In genomic region chr5:122262104-122262503, GRCm38 (mm10) we compare ENCODE assay signal across 11 mouse cellular contexts. TPM values are rescaled to one million over a fixed set of nuclear protein-coding genes. Genes with fewer than 3 reads are reported as not detected.
DNase-seq lines count a peak whose midpoint lies in the region; ATAC-seq and TF ChIP-seq lines count a peak whose summit lies in the region.
"Had no signal": no experiment of that assay in that cellular context is flagged by ENCODE, and none has a peak within 500 bp of the region (broad histone marks: within the 10 kb centered on the region; RNA-seq: fewer than 3 reads in every experiment).

No protein-coding gene starts in this region.

- H3K4me2 ChIP-seq in intestine, postnatal 0 days (replicated peaks; ENCODE audit: low read depth): no peak overlapping the region
- no peak overlapping the region for H3K4me2 ChIP-seq in intestine, embryonic 15.5 days (replicated peaks)
- H3K4me2 ChIP-seq: heart, embryonic 15.5 days had no signal

- no peak overlapping the region for H3K27ac ChIP-seq in intestine, postnatal 0 days (ENCODE audit: low read depth, low read length)
- no peak overlapping the region for H3K27ac ChIP-seq in intestine, embryonic 15.5 days
- H3K27ac ChIP-seq: heart, embryonic 15.5 days had no signal

- H3K4me3 ChIP-seq in intestine, postnatal 0 days (ENCODE audit: low read depth, low read length): no peak overlapping the region
- H3K4me3 ChIP-seq in intestine, embryonic 15.5 days (replicated peaks): no peak overlapping the region
- H3K4me3 ChIP-seq: heart, embryonic 15.5 days had no signal

- TF ChIP-seq CTCF in intestine, postnatal 0 days (IDR thresholded peaks at IDR 0.05; ENCODE audit: low read depth): peak; percentile 42
- TF ChIP-seq CTCF in brain, embryonic 14.5 days (IDR thresholded peaks at IDR 0.05; ENCODE audit: borderline replicate concordance, extremely low read depth, insufficient read depth, insufficient read length): peak; percentile 11; the same call in 1 of the 2 replicates

- no peaks in the 10 kb centered on the region for H3K9me3 ChIP-seq in intestine, postnatal 0 days (ENCODE audit: control insufficient read depth)
- no peaks in the 10 kb centered on the region for H3K9me3 ChIP-seq in intestine, embryonic 15.5 days
- H3K9me3 ChIP-seq: heart, embryonic 15.5 days had no signal

- WGBS in intestine, postnatal 0 days: 70% methylated on average over 7 of the region's 7 CpGs
- WGBS in intestine, embryonic 15.5 days: 60% methylated on average over 7 of the region's 7 CpGs

- H3K4me1 ChIP-seq in intestine, postnatal 0 days (replicated peaks; ENCODE audit: control insufficient read depth, insufficient read depth, low read length): 0 out of 2 replicates have a peak, but pooled peaks cover 3% of the 10 kb centered on the region
- no peaks in the 10 kb centered on the region for H3K4me1 ChIP-seq in intestine, embryonic 15.5 days (replicated peaks)

- H3K27me3 ChIP-seq in intestine, postnatal 0 days (replicated peaks; ENCODE audit: control insufficient read depth, insufficient read depth, low read length): no peaks in the 10 kb centered on the region
- no peaks in the 10 kb centered on the region for H3K27me3 ChIP-seq in intestine, embryonic 15.5 days (replicated peaks)
- H3K27me3 ChIP-seq: heart, embryonic 15.5 days had no signal

- TF ChIP-seq POLR2A in brain, embryonic 14.5 days (IDR thresholded peaks at IDR 0.05; ENCODE audit: borderline replicate concordance, extremely low read depth, insufficient read depth, insufficient read length, poor library complexity, severe bottlenecking): no peak

- no peak overlapping the region for H3K9ac ChIP-seq in intestine, postnatal 0 days (ENCODE audit: low read depth, low read length)
- H3K9ac ChIP-seq in intestine, embryonic 15.5 days: no peak overlapping the region
- H3K9ac ChIP-seq: heart, embryonic 15.5 days had no signal

- peaks cover 17% of the 10 kb centered on the region for H3K36me3 ChIP-seq in intestine, postnatal 0 days (ENCODE audit: control insufficient read depth, insufficient read depth)
- no peaks in the 10 kb centered on the region for H3K36me3 ChIP-seq in intestine, embryonic 15.5 days

- no peak for ATAC-seq in intestine, postnatal 0 days
- no peak for ATAC-seq in intestine, embryonic 15.5 days
- no peak for ATAC-seq in activated CD4-positive, CD25-positive, alpha-beta regulatory T cell, adult 4 months

- peak; percentile 56 for DNase-seq in A20 (ENCODE audit: low read depth, low spot score)
- no peak for DNase-seq in brain, embryonic 14.5 days (ENCODE audit: low read depth)
- peak; percentile 23 to 55 for DNase-seq in natural killer cell, adult 2 months (ENCODE audit: low spot score in 2 of 2)
- DNase-seq in adrenal gland, postnatal 10 days: no peak
- no peak for DNase-seq in yolk sac, embryonic 10.5 days (ENCODE audit: low spot score)
- DNase-seq: adrenal gland, postnatal 14 days; cerebellum, adult 9-11 months had no signal

RNA-seq across cellular contexts. Expression of gene Tctn1, which starts 2.2 kb away (rescaled TPM):
- 1.6 and 1.9 TPM in 2 replicates for polyA plus RNA-seq in intestine, postnatal 0 days (2015; fragmentation: Nextera tagmentation; extraction: Ambion mirVana)
- polyA plus RNA-seq in intestine, embryonic 15.5 days (2015; fragmentation: Nextera tagmentation; extraction: Ambion mirVana): 3.0 and 3.2 TPM in 2 replicates
- 40.2 and 42.3 TPM in 2 replicates for polyA plus RNA-seq in brain, embryonic 14.5 days (2012; rRNA removed)
- total RNA-seq in adrenal gland, postnatal 10 days (2021): 10 to 100 TPM; 11.1 to 13.5 TPM
- polyA plus RNA-seq in activated CD4-positive, CD25-positive, alpha-beta regulatory T cell, adult 4 months (2017; shearing (Covaris generic)): under 1 TPM; 0.75 to 0.96 TPM

RNA-seq across cellular contexts. Expression of gene Pptc7, which starts 22.1 kb away (rescaled TPM):
- polyA plus RNA-seq in intestine, postnatal 0 days (2015; fragmentation: Nextera tagmentation; extraction: Ambion mirVana): 13.0 and 13.6 TPM in 2 replicates
- polyA plus RNA-seq in intestine, embryonic 15.5 days (2015; fragmentation: Nextera tagmentation; extraction: Ambion mirVana): 10.4 and 11.0 TPM in 2 replicates
- polyA plus RNA-seq in brain, embryonic 14.5 days (2012; rRNA removed): 11.8 and 13.4 TPM in 2 replicates
- 10 to 100 TPM; 36.7 to 49.2 TPM for total RNA-seq in adrenal gland, postnatal 10 days (2021)
- 10 to 100 TPM; 13.5 to 14.8 TPM for polyA plus RNA-seq in activated CD4-positive, CD25-positive, alpha-beta regulatory T cell, adult 4 months (2017; shearing (Covaris generic))

RNA-seq across cellular contexts. Expression of gene Hvcn1, which starts 55.5 kb away (rescaled TPM):
- 3.6 TPM in 2 replicates for polyA plus RNA-seq in intestine, postnatal 0 days (2015; fragmentation: Nextera tagmentation; extraction: Ambion mirVana)
- 5.2 and 5.8 TPM in 2 replicates for polyA plus RNA-seq in intestine, embryonic 15.5 days (2015; fragmentation: Nextera tagmentation; extraction: Ambion mirVana)
- 2.3 and 2.4 TPM in 2 replicates for polyA plus RNA-seq in brain, embryonic 14.5 days (2012; rRNA removed)
- 1 to 10 TPM; 5.8 to 6.6 TPM for total RNA-seq in adrenal gland, postnatal 10 days (2021)
- polyA plus RNA-seq in activated CD4-positive, CD25-positive, alpha-beta regulatory T cell, adult 4 months (2017; shearing (Covaris generic)): 10 to 100 TPM; 39.5 to 46.5 TPM

Comparison
In these comparisons a context has a peak if more than half of its experiments do, and no peak if none do; other contexts are left out.
1. DNase-seq: peak in A20 (single experiment) and natural killer cell, adult 2 months (2 of 2); none in brain, embryonic 14.5 days (single experiment), adrenal gland, postnatal 10 days (single experiment) and yolk sac, embryonic 10.5 days (single experiment).